8 mouse cellular contexts compared by ENCODE assay signal in the genomic region with DNA sequence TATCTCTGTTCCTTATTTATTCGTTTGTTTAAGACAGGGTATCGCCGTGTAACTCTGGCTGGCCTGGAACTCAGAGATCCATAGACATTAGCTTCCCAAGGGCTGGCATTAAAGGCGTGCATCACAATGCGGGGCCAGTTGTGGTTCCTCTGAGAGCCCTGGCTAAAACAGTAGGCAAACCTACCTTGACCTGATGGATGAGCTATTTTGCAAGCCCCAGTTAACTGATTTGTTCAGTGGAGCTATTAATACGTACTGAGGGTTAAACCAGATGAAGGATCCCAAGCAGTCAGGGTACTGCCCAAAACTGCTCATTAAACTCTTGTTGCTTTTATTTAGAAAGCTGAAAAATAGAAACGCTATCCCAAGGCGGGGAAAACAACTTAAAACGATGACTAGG. TPM values are rescaled to one million over a fixed set of nuclear protein-coding genes. Genes with fewer than 3 reads are reported as not detected.
DNase-seq lines count a peak whose midpoint lies in the region; ATAC-seq and TF ChIP-seq lines count a peak whose summit lies in the region.

No protein-coding gene starts in this region.

- H3K4me3 ChIP-seq in cerebellum, adult 2 months (replicated peaks; ENCODE audit: insufficient read depth, low read depth, low read length): peak overlapping the region; percentile 92
- H3K4me3 ChIP-seq in testis, adult 2 months (ENCODE audit: control insufficient read depth, low read depth, low read length): peak overlapping the region; percentile 99
- H3K4me3 ChIP-seq in limb, embryonic 14.5 days (replicated peaks; ENCODE audit: low read length): peak overlapping the region; percentile 96

- H3K4me2 ChIP-seq in limb, embryonic 14.5 days (replicated peaks; ENCODE audit: low read depth, low read length, severe bottlenecking): peak overlapping the region; percentile 62

- 33% methylated on average over 9 of the region's 9 CpGs for WGBS in cerebellum, adult 2 months
- 32% methylated on average over 9 of the region's 9 CpGs for WGBS in limb, embryonic 14.5 days

- H3K9ac ChIP-seq in limb, embryonic 14.5 days (ENCODE audit: low read depth, low read length, severe bottlenecking): peak overlapping the region; percentile 95

- H3K27me3 ChIP-seq in cerebellum, adult 2 months (ENCODE audit: control insufficient read depth, insufficient read depth, low read length): no peaks in the 10 kb centered on the region
- no peaks in the 10 kb centered on the region for H3K27me3 ChIP-seq in testis, adult 2 months (ENCODE audit: control insufficient read depth, insufficient read depth, low read length)
- no peaks in the 10 kb centered on the region for H3K27me3 ChIP-seq in limb, embryonic 14.5 days (ENCODE audit: control insufficient read depth, insufficient read depth, low read length)

- H3K27ac ChIP-seq in cerebellum, adult 2 months (ENCODE audit: insufficient read depth, low read length): peak overlapping the region; percentile 81
- peak overlapping the region; percentile 96 for H3K27ac ChIP-seq in testis, adult 2 months (ENCODE audit: control insufficient read depth, insufficient read depth, low read depth, low read length)
- H3K27ac ChIP-seq in limb, embryonic 14.5 days (replicated peaks; ENCODE audit: low read depth, low read length): peak overlapping the region; percentile 92

- H3K36me3 ChIP-seq in testis, adult 2 months (ENCODE audit: control insufficient read depth, insufficient read depth, low read length): no peaks in the 10 kb centered on the region
- H3K36me3 ChIP-seq in limb, embryonic 14.5 days (ENCODE audit: control insufficient read depth, insufficient read depth, low read length): peaks cover 14% of the 10 kb centered on the region

- DNase-seq in cerebellum, adult 2 months: no peak
- no peak for DNase-seq in cerebellum, postnatal 25 days
- DNase-seq in testis, postnatal 10 days (ENCODE audit: low spot score): no peak
- DNase-seq in limb, embryonic 14.5 days (ENCODE audit: low spot score): peak; percentile 9
- DNase-seq in adrenal gland, postnatal 36 days: no peak
- DNase-seq in gastrocnemius, postnatal 10 days: no peak
- no peak for DNase-seq in adrenal gland, postnatal 4 days (ENCODE audit: low spot score in 2 of 2)

- TF ChIP-seq POLR2A in cerebellum, adult 2 months (IDR thresholded peaks at IDR 0.05; ENCODE audit: borderline replicate concordance, insufficient read depth, low read length): no peak
- TF ChIP-seq POLR2A in testis, adult 2 months (IDR thresholded peaks at IDR 0.05; ENCODE audit: control insufficient read depth, low read depth, low read length): no peak
- TF ChIP-seq POLR2A in limb, embryonic 14.5 days (IDR thresholded peaks at IDR 0.05; ENCODE audit: borderline replicate concordance, extremely low read depth, insufficient read depth, insufficient read length): no peak

- peak; percentile 6; the same call in 1 of the 2 replicates for ATAC-seq in limb, embryonic 14.5 days (ENCODE audit: low FRiP score, low read depth)

- peaks cover 6% of the 10 kb centered on the region for H3K4me1 ChIP-seq in cerebellum, adult 2 months (ENCODE audit: control insufficient read depth, insufficient read depth, low read length)
- peaks cover 5% of the 10 kb centered on the region for H3K4me1 ChIP-seq in testis, adult 2 months (ENCODE audit: control insufficient read depth, insufficient read depth, low read length)
- H3K4me1 ChIP-seq in limb, embryonic 14.5 days (ENCODE audit: control insufficient read depth, insufficient read depth, low read length): peaks cover 7% of the 10 kb centered on the region

- TF ChIP-seq CTCF in cerebellum, adult 2 months (IDR thresholded peaks at IDR 0.05; ENCODE audit: borderline replicate concordance, insufficient read depth, low read depth, low read length): no peak
- no peak for TF ChIP-seq CTCF in testis, adult 2 months (IDR thresholded peaks at IDR 0.05; ENCODE audit: control insufficient read depth, insufficient read depth, insufficient replicate concordance, low read depth, low read length)

- no peaks in the 10 kb centered on the region for H3K9me3 ChIP-seq in limb, embryonic 14.5 days (ENCODE audit: control insufficient read depth, low read length)

RNA-seq across cellular contexts. Expression of gene Sar1a, which starts 0.6 kb away (rescaled TPM):
- polyA plus RNA-seq in cerebellum, adult 2 months (2012; rRNA removed): 101 and 105 TPM in 2 replicates
- 88.5 and 101 TPM in 2 replicates for polyA plus RNA-seq in testis, adult 2 months (2012; rRNA removed)
- 190 and 208 TPM in 2 replicates for polyA plus RNA-seq in limb, embryonic 14.5 days (2012; rRNA removed)
- 326 and 337 TPM in 2 replicates for polyA plus RNA-seq in limb, embryonic 14.5 days (2014; fragmentation: Nextera tagmentation; extraction: Ambion mirVana)
- 100 to 1,000 TPM; 198 to 208 TPM for total RNA-seq in adrenal gland, postnatal 36 days (2021)
- total RNA-seq in gastrocnemius, postnatal 10 days (2021): 100 to 1,000 TPM; 139 to 141 TPM
- 100 to 1,000 TPM; 184 to 192 TPM for total RNA-seq in adrenal gland, postnatal 4 days (2021)

RNA-seq across cellular contexts. Expression of gene Tysnd1, which starts 15.8 kb away (rescaled TPM):
- polyA plus RNA-seq in cerebellum, adult 2 months (2012; rRNA removed): 28.4 and 29.4 TPM in 2 replicates
- 16.3 and 21.3 TPM in 2 replicates for polyA plus RNA-seq in testis, adult 2 months (2012; rRNA removed)
- 43.5 and 63.1 TPM in 2 replicates for polyA plus RNA-seq in limb, embryonic 14.5 days (2012; rRNA removed)
- 38.0 and 39.2 TPM in 2 replicates for polyA plus RNA-seq in limb, embryonic 14.5 days (2014; fragmentation: Nextera tagmentation; extraction: Ambion mirVana)
- total RNA-seq in adrenal gland, postnatal 36 days (2021): 100 to 1,000 TPM in 1 of 2 experiments, 10 to 100 TPM in 1; 66.4 to 113 TPM
- total RNA-seq in gastrocnemius, postnatal 10 days (2021): 10 to 100 TPM; 12.9 to 16.7 TPM
- total RNA-seq in adrenal gland, postnatal 4 days (2021): 10 to 100 TPM; 67.6 to 68.2 TPM

RNA-seq across cellular contexts. Expression of gene Ppa1, which starts 31.2 kb away (rescaled TPM):
- polyA plus RNA-seq in cerebellum, adult 2 months (2012; rRNA removed): 127 and 135 TPM in 2 replicates
- polyA plus RNA-seq in testis, adult 2 months (2012; rRNA removed): 11.3 and 11.5 TPM in 2 replicates
- polyA plus RNA-seq in limb, embryonic 14.5 days (2012; rRNA removed): 90.3 and 119 TPM in 2 replicates
- 152 and 161 TPM in 2 replicates for polyA plus RNA-seq in limb, embryonic 14.5 days (2014; fragmentation: Nextera tagmentation; extraction: Ambion mirVana)
- 100 to 1,000 TPM; 133 to 148 TPM for total RNA-seq in adrenal gland, postnatal 36 days (2021)
- total RNA-seq in gastrocnemius, postnatal 10 days (2021): 10 to 100 TPM; 33.2 to 35.8 TPM
- 10 to 100 TPM; 50.1 to 55.6 TPM for total RNA-seq in adrenal gland, postnatal 4 days (2021)

RNA-seq across cellular contexts. Expression of gene Aifm2, which starts 35.5 kb away (rescaled TPM):
- polyA plus RNA-seq in cerebellum, adult 2 months (2012; rRNA removed): 11.8 and 12.0 TPM in 2 replicates
- 23.0 and 28.8 TPM in 2 replicates for polyA plus RNA-seq in testis, adult 2 months (2012; rRNA removed)
- 14.9 and 17.3 TPM in 2 replicates for polyA plus RNA-seq in limb, embryonic 14.5 days (2012; rRNA removed)
- 12.9 and 14.1 TPM in 2 replicates for polyA plus RNA-seq in limb, embryonic 14.5 days (2014; fragmentation: Nextera tagmentation; extraction: Ambion mirVana)
- total RNA-seq in adrenal gland, postnatal 36 days (2021): 100 to 1,000 TPM; 187 to 377 TPM
- 10 to 100 TPM; 11.4 to 12.3 TPM for total RNA-seq in gastrocnemius, postnatal 10 days (2021)
- total RNA-seq in adrenal gland, postnatal 4 days (2021): 100 to 1,000 TPM; 229 to 261 TPM
